Mouse (Mus musculus) kidney, adult 2 months (tissue): ENCODE measurements around the gene Mlxip.

ENCODE experiments used
- CTCF ChIP-seq: fragments of 200-500 bp; conservative IDR thresholded peaks from 2 replicates; pipeline ENCODE4 v1.5.1; 2011; ENCODE audit warnings: low read depth, mild to moderate bottlenecking, control low read depth, low read length, moderate library complexity, mixed read lengths; ENCODE audit not compliant: insufficient read depth, insufficient read length
- POLR2A ChIP-seq: fragments of 200-500 bp; IDR thresholded peaks from one replicate; pipeline ENCODE4 v1.6.1; 2011; ENCODE audit warnings: low read depth, low read length, control low read depth

GRCm38 (mm10) chr5:123364302-123364971, 30.2 kb upstream of the Mlxip start:
- TF ChIP-seq CTCF, result no peak
- TF ChIP-seq POLR2A, result no peak
